Mouse (Mus musculus): ENCODE results near the gene Foxd2.

Foxd2 gene

GRCm38 (mm10) chr4:114908829-114909601 lies at the start of gene Foxd2:
TSS of gene Foxd2 (minus strand) at chr4:114908873.
- peak; percentile 92 for DNase-seq (ENCODE audit: low spot score)

GRCm38 (mm10) chr4:114958231-114958630 lies 49.6 kb upstream of the Foxd2 start:
- DNase-seq (ENCODE audit: low spot score) = no peak

DNA sequence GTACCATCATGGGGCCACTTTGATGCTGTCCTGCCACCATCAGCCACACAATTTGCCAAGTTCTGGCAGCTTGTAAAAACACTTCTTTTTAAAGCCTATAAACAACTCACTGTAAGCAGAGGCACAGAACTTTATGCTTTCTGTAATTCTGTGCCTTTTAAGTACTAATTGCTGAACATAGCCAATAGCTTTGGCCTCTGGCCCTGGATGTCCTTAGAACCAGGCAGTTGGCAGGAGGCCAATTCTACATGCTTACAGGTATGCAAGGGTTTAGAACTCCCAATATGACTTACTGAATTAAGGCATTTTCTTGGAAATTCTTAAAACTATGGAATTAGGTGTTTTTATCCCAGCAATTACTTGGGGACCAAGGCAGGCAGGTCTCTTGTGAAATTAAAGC lies 48.7 kb upstream of the Foxd2 start:
- DNase-seq (ENCODE audit: low spot score) = no peak

GRCm38 (mm10) chr4:114953172-114953571 lies 44.5 kb upstream of the Foxd2 start:
- no peak for DNase-seq (ENCODE audit: low spot score)

- DNase-seq (ENCODE audit: low spot score) = no peak
Observed at GRCm38 (mm10) chr4:114947852-114948481, 39.3 kb upstream of the Foxd2 start.

- DNase-seq (ENCODE audit: low spot score) = peak; percentile 84
Observed at GRCm38 (mm10) chr4:114947395-114947794, 38.7 kb upstream of the Foxd2 start.

DNA sequence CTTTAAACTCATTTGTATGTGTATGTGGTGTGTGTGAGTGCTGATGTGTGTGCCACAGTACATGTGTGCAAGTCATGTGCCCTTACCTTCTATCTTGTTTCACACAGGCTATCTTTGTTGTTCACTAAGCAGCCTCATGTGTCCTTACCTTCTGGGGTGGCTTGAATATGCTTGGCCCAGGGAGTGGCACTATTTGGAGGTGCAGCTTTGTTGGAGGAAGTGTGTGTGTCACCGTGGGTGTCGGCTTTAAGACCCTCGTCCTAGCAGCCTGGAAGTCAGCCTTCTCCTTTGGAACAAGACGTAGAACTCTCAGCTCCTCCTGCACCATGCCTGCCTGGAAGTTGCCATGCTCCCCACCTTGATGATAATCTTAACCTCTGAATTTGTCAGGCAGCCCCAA lies 37.7 kb upstream of the Foxd2 start:
- no peak for DNase-seq (ENCODE audit: low spot score)

- peak; percentile 18 for DNase-seq (ENCODE audit: low spot score)
Observed at GRCm38 (mm10) chr4:114945021-114945420, 36.3 kb upstream of the Foxd2 start.

DNA sequence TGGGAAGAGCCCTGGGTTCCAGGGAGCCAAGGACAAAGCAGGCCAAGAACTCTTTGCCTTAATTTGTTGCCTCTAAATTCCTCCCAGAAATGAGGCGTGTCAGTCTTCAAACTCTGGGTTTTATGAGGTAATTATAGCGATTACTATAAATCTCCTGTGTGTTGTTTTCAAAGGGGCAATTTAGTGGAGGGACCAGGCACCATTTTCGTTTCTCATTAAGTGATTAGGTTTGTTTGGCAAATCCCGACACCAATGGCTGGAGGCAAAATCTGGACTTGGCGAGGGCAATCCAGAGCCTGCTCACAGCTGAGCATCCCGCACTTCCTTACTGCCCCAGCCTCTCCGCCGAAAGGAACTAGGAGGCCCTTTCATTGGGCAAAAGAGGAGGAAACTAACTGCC lies 33.9 kb upstream of the Foxd2 start:
- DNase-seq (ENCODE audit: low spot score) = peak; percentile 54

DNA sequence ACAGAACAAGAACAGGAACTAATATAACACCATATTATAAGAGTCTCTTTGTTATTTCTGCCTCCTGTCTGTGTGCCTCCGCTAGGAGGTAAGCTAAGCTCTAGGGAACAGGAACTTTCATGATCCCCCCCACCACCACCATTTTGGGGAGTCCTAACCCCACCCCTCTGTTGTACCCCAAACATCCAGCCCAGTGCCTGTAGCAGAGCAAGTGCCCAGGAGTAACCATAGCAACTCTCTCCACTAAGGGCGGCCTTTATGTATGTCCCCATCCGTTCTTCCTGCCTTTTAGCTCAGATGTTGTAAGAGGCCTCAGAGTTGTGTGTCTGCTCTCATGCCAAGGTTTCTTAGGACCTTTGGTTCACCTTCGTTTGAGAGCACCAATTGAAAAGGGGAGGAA lies 33.4 kb upstream of the Foxd2 start:
- peak; percentile 9 for DNase-seq (ENCODE audit: low spot score)

DNA sequence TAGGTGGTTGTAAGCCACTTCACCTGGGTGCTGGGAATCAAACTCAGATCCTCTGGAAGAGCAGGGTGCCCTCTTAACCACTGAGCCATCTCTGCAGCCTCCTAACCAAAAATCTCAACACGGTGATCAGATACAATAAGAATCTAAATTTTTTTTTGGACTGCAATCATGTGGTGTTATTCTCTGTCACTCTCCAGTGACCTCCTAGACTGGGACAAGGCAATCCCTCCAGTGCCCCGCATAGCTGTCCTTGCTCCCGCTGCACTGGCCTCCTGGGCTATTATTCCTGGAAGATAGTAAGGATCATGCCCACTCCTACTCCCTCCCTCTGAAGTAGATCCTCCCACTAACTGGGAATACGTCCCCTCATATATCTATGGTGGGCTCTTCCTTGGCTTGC lies 32.6 kb upstream of the Foxd2 start:
- DNase-seq (ENCODE audit: low spot score) = no peak

DNA sequence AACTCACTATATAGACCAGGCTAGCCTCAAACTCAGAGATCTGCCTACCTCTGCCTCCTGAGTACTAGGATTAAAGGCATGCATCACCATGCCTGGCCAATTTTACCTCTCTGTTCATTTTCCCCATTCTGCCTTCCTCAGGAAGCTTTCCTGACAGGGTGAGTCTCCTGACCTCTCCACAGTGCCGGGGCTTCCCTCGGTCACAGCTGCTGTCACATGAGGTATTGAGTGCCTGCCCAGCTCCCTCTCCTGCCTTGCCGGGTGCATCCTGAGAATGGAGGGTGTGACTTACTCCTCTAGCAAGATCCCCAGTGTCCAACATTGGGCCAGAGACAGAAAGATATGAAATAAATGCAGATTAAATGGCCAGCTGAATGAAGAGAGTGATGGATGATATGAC lies 29.6 kb upstream of the Foxd2 start:
- no peak for DNase-seq (ENCODE audit: low spot score)

DNA sequence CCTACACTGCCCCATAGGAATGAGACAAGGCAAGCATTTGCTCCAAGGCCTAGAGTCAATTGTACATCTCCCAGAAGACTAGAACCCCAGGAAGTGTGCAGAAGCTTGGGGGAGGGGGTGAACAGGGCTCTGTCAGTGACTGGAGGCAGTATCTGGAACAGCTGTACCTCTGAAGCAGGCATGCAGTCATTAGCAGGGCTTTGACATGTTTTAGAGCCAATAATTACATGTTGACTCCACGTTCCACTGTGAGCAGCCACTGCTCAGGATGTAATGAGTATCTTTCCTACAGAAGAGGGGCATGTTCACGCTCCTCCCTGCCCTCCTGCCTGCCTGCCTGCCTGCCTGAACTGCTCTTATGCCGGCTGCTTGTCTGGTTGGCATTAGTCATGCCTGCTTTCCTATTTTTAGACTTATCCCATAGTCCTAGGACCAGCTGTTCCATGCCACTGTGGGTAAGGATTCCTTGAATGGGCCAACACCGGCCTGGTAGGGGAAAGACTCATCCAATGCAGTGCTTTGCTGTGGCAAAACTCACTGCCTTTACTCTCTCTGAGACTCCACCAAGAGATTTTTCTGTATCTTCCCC lies 28.9 kb upstream of the Foxd2 start:
- DNase-seq (ENCODE audit: low spot score) = peak; percentile 5

GRCm38 (mm10) chr4:114934188-114934587 lies 25.5 kb upstream of the Foxd2 start:
- no peak for DNase-seq (ENCODE audit: low spot score)

DNA sequence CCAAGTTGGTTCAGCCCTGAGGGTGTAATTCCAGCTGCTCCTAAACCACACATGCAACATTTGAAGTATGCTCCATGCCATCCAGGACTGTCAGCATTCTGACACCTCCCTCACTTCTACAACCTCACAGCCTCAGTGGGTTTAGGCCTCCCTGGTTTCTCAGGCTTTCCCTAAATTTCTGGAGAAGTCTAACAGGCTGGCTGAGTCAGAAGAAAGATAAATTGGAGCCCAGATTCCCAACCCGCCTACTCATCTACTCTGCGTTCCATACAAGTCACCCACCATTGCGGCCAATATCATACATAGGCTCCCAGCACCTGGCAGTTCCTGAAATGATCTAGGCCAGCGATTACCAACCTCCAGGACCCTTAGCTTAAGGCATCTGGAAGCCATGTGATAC lies 24.1 kb upstream of the Foxd2 start:
- DNase-seq (ENCODE audit: low spot score) = peak; percentile 6

DNA sequence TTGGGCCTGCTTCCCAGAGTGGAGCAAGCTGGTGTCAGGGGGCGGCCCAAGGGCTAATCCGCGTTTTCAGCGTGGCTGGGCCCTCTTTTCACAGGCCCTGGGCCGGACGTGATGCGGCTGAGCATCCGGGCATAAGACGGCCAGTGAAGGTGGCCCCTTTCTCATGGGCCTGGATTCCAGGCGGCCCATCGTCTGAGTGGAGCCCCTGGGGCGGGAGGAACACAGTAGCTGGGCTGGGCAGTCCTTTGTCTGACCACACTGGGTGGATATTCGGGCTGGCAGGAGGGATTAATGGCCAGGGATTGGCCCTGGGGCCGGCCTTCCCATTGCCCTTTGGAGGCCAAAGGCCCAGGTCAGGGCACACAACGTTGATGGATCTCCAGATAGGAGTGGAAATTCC lies 20.5 kb upstream of the Foxd2 start:
- DNase-seq (ENCODE audit: low spot score) = peak; percentile 52

- no peak for DNase-seq (ENCODE audit: low spot score)
Observed at GRCm38 (mm10) chr4:114925917-114926312, 17.2 kb upstream of the Foxd2 start, which contains the start of gene Foxe3. TSS of gene Foxe3 (minus strand) at chr4:114926013.

DNA sequence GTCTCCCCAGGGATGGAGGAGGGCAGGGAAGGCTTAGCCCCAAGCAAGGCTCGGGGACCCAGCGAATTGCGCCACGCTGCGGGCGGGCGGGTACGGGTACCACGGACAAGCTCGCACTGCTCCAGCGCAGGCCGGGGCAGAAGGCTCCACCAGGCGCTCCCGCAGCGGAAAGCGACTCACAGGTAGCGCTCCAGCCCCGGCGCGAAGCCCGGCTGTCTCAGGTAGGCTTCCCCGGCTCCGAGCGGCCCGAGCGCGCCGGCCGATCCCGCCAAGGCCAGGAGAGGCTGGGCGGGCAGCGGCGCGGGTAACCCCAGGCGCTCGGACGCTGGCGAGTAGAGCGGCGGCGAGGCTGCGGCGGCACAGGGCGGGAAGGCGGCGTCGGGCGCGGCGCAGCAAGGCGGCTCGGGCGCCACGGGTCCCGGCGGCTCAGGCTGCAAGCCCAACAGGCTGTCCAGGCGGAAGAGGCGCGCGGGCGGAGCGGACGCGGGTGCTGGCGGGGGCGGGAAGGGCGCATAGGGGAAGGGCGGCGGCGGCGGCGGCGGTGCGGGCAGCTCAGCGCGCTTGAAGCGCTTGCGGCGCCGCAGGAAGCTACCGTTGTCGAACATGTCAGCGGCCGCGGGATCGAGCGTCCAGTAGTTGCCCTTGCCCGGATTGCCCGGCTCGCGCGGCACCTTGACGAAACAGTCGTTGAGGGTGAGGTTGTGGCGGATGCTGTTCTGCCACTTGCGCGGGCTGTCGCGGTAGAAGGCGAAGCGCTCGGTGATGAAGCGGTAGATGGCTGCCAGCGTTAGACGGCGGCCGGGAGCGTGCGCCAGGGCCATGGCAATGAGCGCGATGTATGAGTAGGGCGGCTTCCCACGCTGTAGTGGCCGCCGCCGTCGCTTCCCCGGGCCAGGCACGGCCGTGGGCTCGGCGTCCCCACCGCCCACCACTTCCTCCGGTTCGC lies 16.6 kb upstream of the Foxd2 start:
- DNase-seq (ENCODE audit: low spot score) = peak; percentile 49

- peak; percentile 86 for DNase-seq (ENCODE audit: low spot score)
Observed at GRCm38 (mm10) chr4:114917091-114917490, 8.4 kb upstream of the Foxd2 start.

- DNase-seq (ENCODE audit: low spot score) = no peak
Observed at GRCm38 (mm10) chr4:114916056-114916455, 7.4 kb upstream of the Foxd2 start.

DNA sequence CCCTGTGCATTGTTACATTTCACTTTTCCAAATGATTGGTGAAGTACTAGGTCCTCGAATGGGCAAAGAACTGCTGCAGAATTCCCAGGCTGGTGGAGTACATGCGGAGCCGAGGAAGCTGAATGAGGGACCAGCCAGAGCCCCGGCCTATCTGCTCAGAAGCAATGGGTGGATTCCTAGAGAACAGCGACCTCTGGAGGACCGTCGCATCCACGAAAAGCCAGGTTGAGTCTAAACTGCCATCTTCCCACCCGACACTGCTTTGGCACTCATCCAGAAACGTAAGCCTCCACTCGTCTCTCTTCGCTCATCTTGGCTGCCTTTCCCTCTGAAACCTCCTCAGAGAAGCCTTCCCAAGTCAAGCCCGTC lies 4.9 kb upstream of the Foxd2 start:
- peak; percentile 93 for DNase-seq (ENCODE audit: low spot score)
